Mouse (Mus musculus) intestine, embryonic 14.5 days (tissue): ENCODE results near the gene Metap1d. TPM values are rescaled to one million over a fixed set of nuclear protein-coding genes. Genes with fewer than 3 reads are reported as not detected.

ENCODE experiments used
- ATAC-seq: fragments of 200-750 bp; cut with Nextera tagmentation; replicated peaks from 2 replicates; pipeline ENCODE4 v1.8.0; 2017; ENCODE audit warnings: low read depth, moderate number of reproducible peaks, moderate TSS enrichment, moderate library complexity; ENCODE audit not compliant: low FRiP score, low TSS enrichment
- DNase-seq: peaks from one replicate; pipeline ENCODE4 v3.0.0-alpha.2; 2018; ENCODE audit warnings: low spot score
- H3K27ac ChIP-seq: fragments of 300-500 bp; sonication (generic); 2 replicates; pipeline ENCODE4 v1.5.1; 2014; ENCODE audit warnings: low read depth, mild to moderate bottlenecking, control low read depth
- H3K27me3 ChIP-seq: fragments of 300-500 bp; sonication (generic); replicated peaks from 2 replicates; pipeline ENCODE4 v1.6.1; 2014; ENCODE audit warnings: low read length, control low read depth; ENCODE audit not compliant: control insufficient read depth, insufficient read depth
- H3K36me3 ChIP-seq: fragments of 300-500 bp; sonication (generic); 2 replicates; pipeline ENCODE4 v1.6.1; 2014; ENCODE audit warnings: low read length, control low read depth; ENCODE audit not compliant: control insufficient read depth, insufficient read depth
- H3K4me1 ChIP-seq: fragments of 300-500 bp; sonication (generic); replicated peaks from 2 replicates; pipeline ENCODE4 v1.6.1; 2014; ENCODE audit warnings: low read length, control low read depth, mixed read lengths; ENCODE audit not compliant: control insufficient read depth, insufficient read depth
- H3K4me2 ChIP-seq: fragments of 300-500 bp; sonication (generic); 2 replicates; pipeline ENCODE4 v1.6.1; 2014; ENCODE audit warnings: low read length
- H3K4me3 ChIP-seq: fragments of 300-500 bp; sonication (generic); 2 replicates; pipeline ENCODE4 v1.5.1; 2014; ENCODE audit warnings: low read depth, low read length, control low read depth, mixed read lengths
- H3K9ac ChIP-seq: fragments of 300-500 bp; sonication (generic); 2 replicates; pipeline ENCODE4 v1.6.1; 2014; ENCODE audit warnings: mild to moderate bottlenecking, low read length
- H3K9me3 ChIP-seq: fragments of 300-500 bp; sonication (generic); 2 replicates; pipeline ENCODE4 v1.6.1; 2016; ENCODE audit warnings: low read length, control low read depth; ENCODE audit not compliant: control insufficient read depth
- WGBS: fragments of 180-500 bp; shearing (Covaris S2); extraction: QIAGEN DNeasy Blood & Tissue Kit; methylation state at CpG from one replicate; pipeline ENCODE4 v1.1.7; 2014; 5-methylcytosine and 5-hydroxymethylcytosine counted together
- polyA plus RNA-seq: library from polyadenylated mRNA; unstranded; fragments of >200 nt; fragmentation: Nextera tagmentation; extraction: Ambion mirVana; gene quantifications from 2 replicates; pipeline ENCODE4 v1.2.1, GENCODE M21; 2014

Metap1d gene
- polyA plus RNA-seq, 1 experiment from 2014 or later: 41.2 TPM

- Histone ChIP-seq H3K9ac (no peak overlapping the region), H3K4me1 (no peaks in the 10 kb centered on the region), H3K27me3 (0 out of 2 replicates have a peak, but pooled peaks cover 2% of the 10 kb centered on the region), H3K9me3 (no peaks in the 10 kb centered on the region), H3K4me3 (no peak overlapping the region), H3K27ac (no peak overlapping the region), H3K4me2 (no peak overlapping the region), H3K36me3 (peaks cover 17% of the 10 kb centered on the region)
- no peak for DNase-seq
- ATAC-seq: no peak
- 60% methylated on average over 17 of the region's 17 CpGs for WGBS
Measured at GRCm38 (mm10) chr2:71445536-71446196, 7.4 kb upstream of the Metap1d start.

DNA sequence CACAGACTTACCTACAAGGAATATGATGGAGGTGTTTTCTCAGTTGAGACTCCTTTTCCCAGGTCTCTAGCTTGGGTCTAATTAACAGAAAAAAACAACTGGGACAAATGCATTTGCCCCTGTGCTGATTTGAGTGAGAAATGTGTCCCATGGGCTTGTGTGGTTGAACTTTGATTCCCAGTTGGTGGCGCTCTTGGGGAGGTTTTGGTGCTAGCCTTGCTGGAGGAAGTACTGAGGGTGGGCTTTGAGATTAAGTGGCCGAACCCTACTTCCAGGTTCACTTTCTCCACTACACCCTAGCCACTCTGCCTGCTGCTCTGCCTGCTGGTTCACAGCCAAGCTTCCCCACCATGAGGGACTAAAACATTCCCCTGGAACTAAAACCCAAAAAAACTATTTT is 3.5 kb upstream of the Metap1d start:
- 0 out of 2 replicates have a peak, but pooled peaks cover 2% of the 10 kb centered on the region for H3K27me3 ChIP-seq
- 16% methylated on average over 2 of the region's 2 CpGs for WGBS
- no peak for ATAC-seq

GRCm38 (mm10) chr2:71451761-71452160 is 1.3 kb upstream of the Metap1d start:
- 66% methylated on average over 5 of the region's 5 CpGs for WGBS

More for the DNA sequence above, 3.5 kb upstream of the Metap1d start:
- Histone ChIP-seq H3K4me2 (no peak overlapping the region), H3K9ac (no peak overlapping the region), H3K4me1 (0 out of 2 replicates have a peak, but pooled peaks cover 2% of the 10 kb centered on the region), H3K27ac (no peak overlapping the region), H3K9me3 (no peaks in the 10 kb centered on the region), H3K36me3 (no peaks in the 10 kb centered on the region), H3K4me3 (no peak overlapping the region)
- DNase-seq: no peak

DNA sequence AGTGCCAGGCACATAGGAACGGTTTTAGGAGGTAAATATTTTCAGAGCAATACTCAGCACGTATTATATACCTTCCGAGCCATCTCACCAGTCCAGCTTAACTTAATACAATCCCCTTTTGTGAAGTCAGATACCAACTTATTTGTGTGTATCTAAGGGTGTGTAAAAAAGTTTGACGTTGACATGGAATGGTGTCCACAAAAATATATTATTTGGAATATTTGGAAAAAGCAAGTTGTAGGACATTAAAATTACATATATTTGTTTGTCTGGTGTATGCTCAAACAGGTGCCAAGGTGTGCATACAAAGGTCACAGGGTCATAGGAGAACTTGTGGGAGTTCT is 813 bp downstream of the Metap1d start:
- no peak overlapping the region for H3K27ac ChIP-seq
- no peaks in the 10 kb centered on the region for H3K36me3 ChIP-seq
- no peak for DNase-seq
- H3K4me2 ChIP-seq: peak overlapping the region; percentile 93
- ATAC-seq: no peak
- peak overlapping the region; percentile 75 for H3K4me3 ChIP-seq
- WGBS: 30% methylated on average over 4 of the region's 4 CpGs
- 0 out of 2 replicates have a peak, but pooled peaks cover 2% of the 10 kb centered on the region for H3K4me1 ChIP-seq
- H3K9ac ChIP-seq: peak overlapping the region; percentile 44
- H3K27me3 ChIP-seq: 0 out of 2 replicates have a peak, but pooled peaks cover 2% of the 10 kb centered on the region
- no peaks in the 10 kb centered on the region for H3K9me3 ChIP-seq

More at GRCm38 (mm10) chr2:71451761-71452160, 1.3 kb upstream of the Metap1d start:
- Histone ChIP-seq H3K4me3 (no peak overlapping the region), H3K4me1 (0 out of 2 replicates have a peak, but pooled peaks cover 2% of the 10 kb centered on the region), H3K9me3 (no peaks in the 10 kb centered on the region), H3K36me3 (no peaks in the 10 kb centered on the region), H3K9ac (no peak overlapping the region), H3K27me3 (0 out of 2 replicates have a peak, but pooled peaks cover 2% of the 10 kb centered on the region), H3K27ac (no peak overlapping the region), H3K4me2 (no peak overlapping the region)
- no peak for DNase-seq
- ATAC-seq: no peak

- ATAC-seq: no peak
- Histone ChIP-seq H3K36me3 (no peaks in the 10 kb centered on the region), H3K4me3 (no peak overlapping the region), H3K4me2 (no peak overlapping the region), H3K4me1 (no peaks in the 10 kb centered on the region), H3K9me3 (no peaks in the 10 kb centered on the region), H3K27ac (no peak overlapping the region), H3K9ac (no peak overlapping the region), H3K27me3 (no peaks in the 10 kb centered on the region)
- WGBS: 70% methylated on average over 13 of the region's 13 CpGs
- no peak for DNase-seq
Measured at GRCm38 (mm10) chr2:71458624-71459023, 5.5 kb downstream of the Metap1d start.

GRCm38 (mm10) chr2:71459659-71460058 is 6.6 kb downstream of the Metap1d start:
- 88% methylated on average over 1 of the region's 1 CpGs for WGBS
- no peak for ATAC-seq

DNA sequence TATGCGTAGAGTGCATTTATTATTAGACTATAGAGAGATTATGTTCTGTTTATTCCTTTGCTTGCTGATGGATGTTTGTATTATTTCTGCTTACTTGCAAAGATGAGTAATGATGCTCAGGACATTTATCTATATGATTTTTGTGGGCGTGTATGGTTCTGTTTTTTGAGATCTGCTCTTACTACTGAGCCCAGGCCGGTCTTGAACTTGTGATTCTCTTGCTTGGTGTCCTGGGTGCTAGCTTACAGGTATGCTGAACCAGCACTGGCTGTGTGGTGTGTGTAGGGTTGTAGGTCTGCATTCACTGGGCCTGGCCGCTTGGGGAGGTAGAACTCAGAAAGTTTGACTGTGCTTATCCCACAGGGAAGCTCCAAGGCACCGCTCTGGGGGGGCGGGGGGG is 8.1 kb downstream of the Metap1d start:
- DNase-seq (no peak), ATAC-seq (no peak)
- no peaks in the 10 kb centered on the region for H3K4me1 ChIP-seq
- no peaks in the 10 kb centered on the region for H3K27me3 ChIP-seq
- WGBS: 70% methylated on average over 6 of the region's 6 CpGs
- no peak overlapping the region for H3K4me2 ChIP-seq
- no peaks in the 10 kb centered on the region for H3K9me3 ChIP-seq
- H3K9ac ChIP-seq: no peak overlapping the region
- no peak overlapping the region for H3K4me3 ChIP-seq
- no peak overlapping the region for H3K27ac ChIP-seq
- no peaks in the 10 kb centered on the region for H3K36me3 ChIP-seq

More at GRCm38 (mm10) chr2:71459659-71460058, 6.6 kb downstream of the Metap1d start:
- H3K9me3 ChIP-seq: no peaks in the 10 kb centered on the region
- H3K36me3 ChIP-seq: no peaks in the 10 kb centered on the region
- H3K4me2 ChIP-seq: no peak overlapping the region
- no peak for DNase-seq
- no peaks in the 10 kb centered on the region for H3K4me1 ChIP-seq
- H3K4me3 ChIP-seq: no peak overlapping the region
- H3K9ac ChIP-seq: no peak overlapping the region
- H3K27me3 ChIP-seq: no peaks in the 10 kb centered on the region
- no peak overlapping the region for H3K27ac ChIP-seq

- H3K9me3 ChIP-seq: no peaks in the 10 kb centered on the region
- 70% methylated on average over 7 of the region's 7 CpGs for WGBS
- ATAC-seq: no peak
- no peaks in the 10 kb centered on the region for H3K36me3 ChIP-seq
- H3K4me2 ChIP-seq: no peak overlapping the region
- no peak overlapping the region for H3K27ac ChIP-seq
- no peak overlapping the region for H3K9ac ChIP-seq
- no peak for DNase-seq
- H3K4me1 ChIP-seq: no peaks in the 10 kb centered on the region
- H3K4me3 ChIP-seq: no peak overlapping the region
- no peaks in the 10 kb centered on the region for H3K27me3 ChIP-seq
Measured at GRCm38 (mm10) chr2:71461589-71461988, 8.5 kb downstream of the Metap1d start.

DNA sequence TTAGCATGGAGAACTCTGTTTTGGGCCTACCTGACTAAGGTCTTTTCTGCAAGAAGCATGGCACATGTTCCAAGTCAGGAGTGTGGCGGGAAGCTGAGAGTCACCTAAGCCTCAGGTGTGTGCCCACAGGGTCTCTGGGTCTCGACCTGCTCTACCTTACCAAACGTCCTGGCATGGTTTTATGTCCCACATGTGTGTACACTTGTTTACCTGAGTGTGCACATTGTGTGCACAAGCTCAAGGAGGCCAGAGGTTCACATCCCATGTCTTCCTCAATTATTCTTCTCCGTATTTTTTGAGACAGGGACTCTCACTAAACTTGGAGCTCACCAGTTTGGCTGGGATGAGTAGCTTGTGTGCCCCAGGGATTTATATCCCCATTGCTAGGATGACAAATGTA is 9.0 kb downstream of the Metap1d start:
- H3K27ac ChIP-seq: no peak overlapping the region
- no peak overlapping the region for H3K4me2 ChIP-seq
- H3K9me3 ChIP-seq: no peaks in the 10 kb centered on the region
- H3K4me3 ChIP-seq: no peak overlapping the region
- no peaks in the 10 kb centered on the region for H3K36me3 ChIP-seq
- 75% methylated on average over 4 of the region's 4 CpGs for WGBS
- ATAC-seq: no peak
- no peaks in the 10 kb centered on the region for H3K4me1 ChIP-seq
- no peaks in the 10 kb centered on the region for H3K27me3 ChIP-seq
- DNase-seq: no peak
- no peak overlapping the region for H3K9ac ChIP-seq
